Mouse (Mus musculus) CH12.LX (cell line): ENCODE results near the gene Ttc16. TPM values are rescaled to one million over a fixed set of nuclear protein-coding genes. Genes with fewer than 3 reads are reported as not detected.

ENCODE experiments used
- DNase-seq: peaks from one replicate; pipeline ENCODE4 v3.0.0-alpha.2; 2013; ENCODE audit errors: extremely low read depth
- H3K27ac ChIP-seq: 2 replicates; pipeline ENCODE4 v1.5.1; 2012; ENCODE audit warnings: low read depth, mild to moderate bottlenecking, control low read depth, moderate library complexity; ENCODE audit not compliant: insufficient read depth
- H3K27me3 ChIP-seq: replicated peaks from 2 replicates; pipeline ENCODE3; 2012; ENCODE audit warnings: inconsistent platforms
- H3K36me3 ChIP-seq, 2 experiments: replicated peaks in 1 of 2; 2 replicates each; pipeline versions ENCODE3 to v1.6.1; 2012; ENCODE audit warnings: inconsistent platforms in 1 of 2, low read length in 1 of 2, mild to moderate bottlenecking in 1 of 2, mixed read lengths in 1 of 2, moderate library complexity in 1 of 2; ENCODE audit not compliant: control insufficient read depth in 1 of 2, insufficient read depth in 1 of 2
- H3K4me1 ChIP-seq, 2 experiments: 2 replicates each; pipeline ENCODE4 v1.6.1; 2012; ENCODE audit warnings: inconsistent platforms in 1 of 2, moderate library complexity in 1 of 2; ENCODE audit not compliant: insufficient read depth in 2 of 2, control insufficient read depth in 1 of 2
- H3K4me2 ChIP-seq: 2 replicates; pipeline ENCODE4 v1.6.1; 2012; ENCODE audit warnings: low read depth, mild to moderate bottlenecking, control low read depth; ENCODE audit not compliant: poor library complexity, insufficient read depth, severe bottlenecking
- H3K4me3 ChIP-seq, 3 experiments: fragments of 150-350 bp in 1 of 3; sonication (generic) in 1 of 3; replicated peaks in 1 of 3; 2 replicates each; pipeline versions ENCODE3 to v1.5.1; 2011 to 2012; ENCODE audit warnings: low read depth in 2 of 3, low read length in 2 of 3, mild to moderate bottlenecking in 2 of 3, moderate library complexity in 2 of 3, control low read depth in 1 of 3, improper control_type of control experiment in 1 of 3, inconsistent platforms in 1 of 3, mixed read lengths in 1 of 3; ENCODE audit not compliant: poor library complexity in 1 of 3
- H3K79me2 ChIP-seq: replicated peaks from 2 replicates; pipeline ENCODE4 v1.6.1; 2012; ENCODE audit warnings: mild to moderate bottlenecking, moderate library complexity; ENCODE audit not compliant: control insufficient read depth, poor library complexity, insufficient read depth, severe bottlenecking; ENCODE audit errors: extremely low read depth
- H3K9ac ChIP-seq: 2 replicates; pipeline ENCODE4 v1.6.1; 2012; ENCODE audit warnings: low read depth, mild to moderate bottlenecking, control low read depth, moderate library complexity; ENCODE audit not compliant: insufficient read depth
- H3K9me3 ChIP-seq: replicated peaks from 2 replicates; pipeline ENCODE3; 2012; ENCODE audit warnings: low read length, inconsistent platforms, mixed read lengths
- BHLHE40 ChIP-seq: IDR thresholded peaks from 2 replicates; pipeline ENCODE4 v1.6.1; 2011; ENCODE audit warnings: mild to moderate bottlenecking, low read depth, low read length, improper control_type of control experiment
- CHD2 ChIP-seq: IDR thresholded peaks from 2 replicates; pipeline ENCODE4 v1.6.1; 2011; ENCODE audit warnings: low read length, improper control_type of control experiment
- CTCF ChIP-seq, 2 experiments: IDR thresholded peaks in 1 of 2; conservative IDR thresholded peaks in 1 of 2; 2 replicates each; pipeline ENCODE4 v1.5.1; 2011 to 2012; ENCODE audit warnings: low read depth in 2 of 2, low read length in 2 of 2, improper control_type of control experiment in 1 of 2, inconsistent platforms in 1 of 2, mild to moderate bottlenecking in 1 of 2, moderate library complexity in 1 of 2
- ELF1 ChIP-seq: IDR thresholded peaks from 2 replicates; pipeline ENCODE4 v1.6.1; 2014; ENCODE audit warnings: low read depth, mild to moderate bottlenecking, inconsistent platforms, low read length, improper control_type of control experiment
- ETS1 ChIP-seq: conservative IDR thresholded peaks from 2 replicates; pipeline ENCODE4 v1.6.1; 2012; ENCODE audit warnings: low read depth, mild to moderate bottlenecking, inconsistent platforms, low read length, improper control_type of control experiment, moderate library complexity
- GABPA ChIP-seq: IDR thresholded peaks from 2 replicates; pipeline ENCODE4 v1.6.1; 2012; ENCODE audit warnings: low read depth, low read length, improper control_type of control experiment, inconsistent platforms; ENCODE audit not compliant: insufficient replicate concordance
- HCFC1 ChIP-seq: IDR thresholded peaks from 2 replicates; pipeline ENCODE4 v1.6.1; 2012; ENCODE audit warnings: low read depth, mild to moderate bottlenecking, inconsistent platforms, low read length, improper control_type of control experiment
- IRF4 ChIP-seq: IDR thresholded peaks from 2 replicates; pipeline ENCODE4 v1.6.1; 2014; ENCODE audit warnings: low read depth, mild to moderate bottlenecking, inconsistent platforms, low read length, improper control_type of control experiment
- JUN ChIP-seq: IDR thresholded peaks from 2 replicates; pipeline ENCODE4 v1.6.1; 2011; ENCODE audit warnings: low read depth, mild to moderate bottlenecking, low read length, improper control_type of control experiment, moderate library complexity; ENCODE audit not compliant: insufficient read depth
- JUND ChIP-seq: conservative IDR thresholded peaks from 2 replicates; pipeline ENCODE4 v1.6.1; 2011; ENCODE audit warnings: low read depth, low read length, improper control_type of control experiment
- MAFK ChIP-seq: IDR thresholded peaks from 2 replicates; pipeline ENCODE4 v1.6.1; 2011; ENCODE audit warnings: low read length, improper control_type of control experiment; ENCODE audit not compliant: insufficient replicate concordance
- MAX ChIP-seq: IDR thresholded peaks from 2 replicates; pipeline ENCODE4 v1.6.1; 2011; ENCODE audit warnings: low read length, improper control_type of control experiment
- MEF2A ChIP-seq: IDR thresholded peaks from 2 replicates; pipeline ENCODE4 v1.6.1; 2014; ENCODE audit warnings: low read depth, mild to moderate bottlenecking, inconsistent platforms, low read length, improper control_type of control experiment, borderline replicate concordance
- MXI1 ChIP-seq: IDR thresholded peaks from 2 replicates; pipeline ENCODE4 v1.6.1; 2011; ENCODE audit warnings: mild to moderate bottlenecking, low read depth, low read length, improper control_type of control experiment
- NELFE ChIP-seq: IDR thresholded peaks from 2 replicates; pipeline ENCODE4 v1.6.1; 2011; ENCODE audit warnings: low read depth, low read length, improper control_type of control experiment
- NRF1 ChIP-seq: IDR thresholded peaks from 2 replicates; pipeline ENCODE4 v1.6.1; 2014; ENCODE audit warnings: low read depth, mild to moderate bottlenecking, inconsistent platforms, low read length, improper control_type of control experiment, moderate library complexity
- PAX5 ChIP-seq: IDR thresholded peaks from 2 replicates; pipeline ENCODE4 v1.6.1; 2012; ENCODE audit warnings: low read length, inconsistent platforms, mixed read lengths
- POLR2A ChIP-seq: IDR thresholded peaks from 2 replicates; pipeline ENCODE4 v1.6.1; 2011; ENCODE audit warnings: low read depth, mild to moderate bottlenecking, improper control_type of control experiment, low read length
- POLR2AphosphoS2 ChIP-seq: IDR thresholded peaks from 2 replicates; pipeline ENCODE4 v1.6.1; 2011; ENCODE audit warnings: low read depth, low read length, improper control_type of control experiment
- RCOR1 ChIP-seq: conservative IDR thresholded peaks from 2 replicates; pipeline ENCODE4 v1.6.1; 2012; ENCODE audit warnings: low read depth, mild to moderate bottlenecking, inconsistent platforms, low read length, improper control_type of control experiment
- SIN3A ChIP-seq: IDR thresholded peaks from 2 replicates; pipeline ENCODE4 v1.6.1; 2012; ENCODE audit warnings: low read length, improper control_type of control experiment, inconsistent platforms
- SMC3 ChIP-seq: IDR thresholded peaks from 2 replicates; pipeline ENCODE4 v1.6.1; 2011; ENCODE audit warnings: low read depth, low read length, improper control_type of control experiment
- TCF12 ChIP-seq: IDR thresholded peaks from 2 replicates; pipeline ENCODE4 v1.6.1; 2014; ENCODE audit warnings: low read depth, mild to moderate bottlenecking, inconsistent platforms, low read length, improper control_type of control experiment
- UBTF ChIP-seq: IDR thresholded peaks from 2 replicates; pipeline ENCODE4 v1.6.1; 2012; ENCODE audit warnings: low read depth, mild to moderate bottlenecking, inconsistent platforms, low read length, improper control_type of control experiment, moderate library complexity
- USF1 ChIP-seq: IDR thresholded peaks from 2 replicates; pipeline ENCODE4 v1.6.1; 2014; ENCODE audit warnings: low read depth, mild to moderate bottlenecking, inconsistent platforms, low read length, improper control_type of control experiment
- USF2 ChIP-seq: conservative IDR thresholded peaks from 2 replicates; pipeline ENCODE4 v1.6.1; 2011; ENCODE audit warnings: low read depth, low read length, improper control_type of control experiment
- ZKSCAN1 ChIP-seq: IDR thresholded peaks from 2 replicates; pipeline ENCODE4 v1.6.1; 2012; ENCODE audit warnings: low read depth, inconsistent platforms, low read length, improper control_type of control experiment, borderline replicate concordance
- ZMIZ1 ChIP-seq: IDR thresholded peaks from 2 replicates; pipeline ENCODE4 v1.6.1; 2012; ENCODE audit warnings: low read depth, mild to moderate bottlenecking, inconsistent platforms, low read length, improper control_type of control experiment
- dilution Hi-C: fragments of 300-500 bp; cut with MboI; formaldehyde crosslinking; loops from 2 replicates; pipeline ENCODE4 v1.14.3; 2020; ENCODE audit warnings: low sequenced_read_pairs; ENCODE audit not compliant: extremely low pct_unique_long_range_greater_than_20kb, extremely low pct_ligation_motif_present
- in situ Hi-C: fragments of 300-500 bp; cut with MboI; formaldehyde crosslinking; loops from 3 replicates; pipeline ENCODE4 v1.14.3; 2019; ENCODE audit warnings: low sequenced_read_pairs, low pct_ligation_motif_present, low pct_unique_long_range_greater_than_20kb, mixed read lengths
- polyA plus RNA-seq: library from polyadenylated mRNA; unstranded; fragments of >175 nt; gene quantifications from 2 replicates; pipeline ENCODE4 v1.2.1, GENCODE M21; 2012; ENCODE audit warnings: low read depth; ENCODE audit not compliant: insufficient read length
- total RNA-seq, 2 experiments: library from RNA; depleted of rRNA; stranded (reverse); fragments of 300-350 nt in 1 of 2; fragments of >200 nt in 1 of 2; gene quantifications; 2 replicates each; pipeline ENCODE4 v1.2.3; 2012 to 2014

The Ttc16 gene
- total and polyA plus RNA-seq, 3 experiments: 0.11 to 0.81 (median 0.24) TPM

- Histone ChIP-seq H3K27me3 (no peaks in the 10 kb centered on the region), H3K9ac (no peak overlapping the region), H3K27ac (no peak overlapping the region), H3K79me2 (no peaks in the 10 kb centered on the region), H3K4me2 (no peak overlapping the region), H3K4me1 (peaks cover 3 to 56% of the 10 kb centered on the region in 2 experiments; a peak in 3 of 4 replicates), H3K36me3 (peaks cover 0 to 9% of the 10 kb centered on the region in 2 experiments), H3K4me3 (no peak overlapping the region), H3K9me3 (no peaks in the 10 kb centered on the region)
- TF ChIP-seq SIN3A: 0 out of 2 replicates have a peak, but pooled peaks have one; percentile 7
- peak; percentile 14; the same call in 1 of the 2 replicates for TF ChIP-seq CHD2
- TF ChIP-seq IRF4: no peak
- TF ChIP-seq JUN: no peak
- 0 out of 2 replicates have a peak, but pooled peaks have one; percentile 3 for TF ChIP-seq BHLHE40
- TF ChIP-seq CTCF (conservative IDR thresholded peaks at IDR 0.05 in 1 of 2, IDR thresholded peaks at IDR 0.05 in 1 of 2; ENCODE audit: low read depth in 2 of 2, low read length in 2 of 2): no peak
- TF ChIP-seq NELFE: 0 out of 2 replicates have a peak, but pooled peaks have one; percentile 17
- TF ChIP-seq ETS1: 0 out of 2 replicates have a peak, but pooled peaks have one; percentile 16
- dilution Hi-C loops: no loop called here
- peak; percentile 35 for DNase-seq
- in situ Hi-C loops: no loop called here
Measured at GRCm38 (mm10) chr2:32824181-32824580, 48.7 kb upstream of the Ttc16 start.

GRCm38 (mm10) chr2:32823579-32824154 lies 48.2 kb upstream of the Ttc16 start:
- Histone ChIP-seq H3K4me3 (no peak overlapping the region), H3K9me3 (no peaks in the 10 kb centered on the region), H3K27ac (0 out of 2 replicates have a peak overlapping the region, but pooled peaks have one; percentile 0), H3K4me1 (peaks cover 3 to 56% of the 10 kb centered on the region in 2 experiments; a peak in 3 of 4 replicates), H3K36me3 (peaks cover 0 to 11% of the 10 kb centered on the region in 2 experiments)
- dilution Hi-C loops: no loop called here
- DNase-seq: peak; percentile 78
- TF ChIP-seq CTCF (conservative IDR thresholded peaks at IDR 0.05 in 1 of 2, IDR thresholded peaks at IDR 0.05 in 1 of 2; ENCODE audit: low read depth in 2 of 2, low read length in 2 of 2) (no peak), GABPA (no peak), PAX5 (no peak), MAX (no peak), SMC3 (no peak), CHD2 (no peak), ELF1 (no peak), ZKSCAN1 (no peak), MXI1 (no peak), UBTF (no peak), SIN3A (0 out of 2 replicates have a peak, but pooled peaks have one; percentile 39), NRF1 (no peak), IRF4 (no peak), POLR2A (no peak), NELFE (no peak), MEF2A (no peak), JUND (no peak), USF2 (no peak), ZMIZ1 (no peak), USF1 (no peak), MAFK (no peak), RCOR1 (no peak), POLR2AphosphoS2 (no peak), ETS1 (peak; percentile 7; the same call in 1 of the 2 replicates), TCF12 (peak; percentile 59; the same call in 1 of the 2 replicates), HCFC1 (no peak)
- TF ChIP-seq, all 38 proteins: peak for 3
- no peaks in the 10 kb centered on the region for H3K79me2 ChIP-seq
- H3K9ac ChIP-seq: no peak overlapping the region
- no peaks in the 10 kb centered on the region for H3K27me3 ChIP-seq
- H3K4me2 ChIP-seq: no peak overlapping the region
- in situ Hi-C loops: no loop called here
